Mouse (Mus musculus) c-Kit-positive CD71-negative TER-119-negative erythroid progenitor cells, embryonic 14.5 days (primary cell): ENCODE data around the gene Mrpl14.
A peak's percentile ranks its signal among the peaks of the same experiment; 100 is the strongest.

ENCODE experiments used
- DNase-seq: peaks from one replicate; pipeline ENCODE4 v3.0.0-alpha.2; 2013; ENCODE audit warnings: low read depth

Gene Mrpl14

GRCm38 (mm10) chr17:45724574-45724921, 38.4 kb downstream of the Mrpl14 start:
- DNase-seq: no peak

- no peak for DNase-seq
These were observed 40.1 kb downstream of the Mrpl14 start for GRCm38 (mm10) chr17:45726249-45726648.

GRCm38 (mm10) chr17:45727481-45727880, 41.4 kb downstream of the Mrpl14 start:
- DNase-seq: no peak

GRCm38 (mm10) chr17:45727983-45728723, 42.0 kb downstream of the Mrpl14 start:
- DNase-seq: no peak

GRCm38 (mm10) chr17:45729387-45729786, 43.3 kb downstream of the Mrpl14 start:
- no peak for DNase-seq

GRCm38 (mm10) chr17:45730696-45731095, 44.6 kb downstream of the Mrpl14 start:
- no peak for DNase-seq

GRCm38 (mm10) chr17:45731172-45731864, 45.2 kb downstream of the Mrpl14 start:
- peak; percentile 86 for DNase-seq

GRCm38 (mm10) chr17:45733038-45733734, 47.1 kb downstream of the Mrpl14 start:
- no peak for DNase-seq

- DNase-seq: no peak
These were observed 47.7 kb downstream of the Mrpl14 start, which contains the start of gene 1600014C23Rik for GRCm38 (mm10) chr17:45733735-45734301. Gene 1600014C23Rik (minus strand): TSS chr17:45733844.

- no peak for DNase-seq
These were observed 48.2 kb downstream of the Mrpl14 start for GRCm38 (mm10) chr17:45734333-45734732.

- DNase-seq: no peak
These were observed 48.8 kb downstream of the Mrpl14 start for GRCm38 (mm10) chr17:45734881-45735280.

GRCm38 (mm10) chr17:45735382-45736310, 49.5 kb downstream of the Mrpl14 start:
- DNase-seq: peak; percentile 71

- DNase-seq: no peak
These were observed 50.4 kb downstream of the Mrpl14 start for GRCm38 (mm10) chr17:45736311-45737077.

- no peak for DNase-seq
These were observed 51.0 kb downstream of the Mrpl14 start for GRCm38 (mm10) chr17:45737078-45737601.

- no peak for DNase-seq
These were observed 56.4 kb downstream of the Mrpl14 start for GRCm38 (mm10) chr17:45742371-45743147.

GRCm38 (mm10) chr17:45745629-45746028, 59.5 kb downstream of the Mrpl14 start:
- no peak for DNase-seq

- DNase-seq: no peak
These were observed 60.6 kb downstream of the Mrpl14 start for GRCm38 (mm10) chr17:45746755-45747154.

- DNase-seq: no peak
These were observed 61.2 kb downstream of the Mrpl14 start for GRCm38 (mm10) chr17:45747293-45747692.
